Mouse (Mus musculus): ENCODE measurements at regions not wholly inside any gene's neighbourhood (a gene's known extent, or its start where the extent isn't known, plus 50 kb on each side); places are given as distances from the start of the nearest gene placed in this dataset.

DNA sequence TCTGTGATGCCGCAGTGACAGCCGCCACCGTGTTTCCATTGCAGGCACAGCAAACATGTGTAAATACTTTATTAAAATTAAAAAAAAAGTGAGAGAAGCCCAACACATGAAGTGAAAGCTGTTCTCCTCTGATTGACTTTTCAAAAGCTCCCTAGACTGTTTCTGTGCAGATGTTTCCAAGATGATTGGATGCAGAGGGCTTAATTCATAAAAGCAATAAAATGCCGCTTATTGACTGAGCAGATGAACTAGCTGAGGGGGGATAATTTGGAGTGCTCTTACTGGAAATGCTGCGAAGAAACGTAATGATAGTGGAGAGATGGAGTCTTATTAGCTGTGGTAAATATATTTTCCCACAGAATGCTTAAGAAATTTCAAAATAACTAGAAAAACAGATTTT, 170.4 kb downstream of the Rnf144a start:
- H3K27ac ChIP-seq, result no peak overlapping the region
- no peak for DNase-seq
- no peaks in the 10 kb centered on the region for H3K36me3 ChIP-seq (ENCODE audit: control insufficient read depth, insufficient read depth, low read length)
- no peak overlapping the region for H3K9ac ChIP-seq (ENCODE audit: low read depth, low read length)
- no peaks in the 10 kb centered on the region for H3K79me2 ChIP-seq (replicated peaks; ENCODE audit: control insufficient read depth, insufficient read depth, low read length)
- no peaks in the 10 kb centered on the region for H3K4me1 ChIP-seq (ENCODE audit: control insufficient read depth, insufficient read depth, low read length)
- 93% methylated on average over 6 of the region's 6 CpGs for WGBS
- intact Hi-C loops (cut with DNase I), result no loop called here
- no peak overlapping the region for H3K4me3 ChIP-seq
- TF ChIP-seq CTCF (IDR thresholded peaks at IDR 0.05) (no peak), EP300 (IDR thresholded peaks at IDR 0.05; ENCODE audit: insufficient read depth, low read depth, low read length) (no peak), POLR2A (IDR thresholded peaks at IDR 0.05; ENCODE audit: insufficient read depth, low read depth, low read length) (no peak)
- peaks cover 1% of the 10 kb centered on the region; the same call in 1 of the 2 replicates for H3K27me3 ChIP-seq (ENCODE audit: control insufficient read depth, insufficient read depth, low read length)

GRCm38 (mm10) chr12:26227557-26228020, 187.5 kb downstream of the Rnf144a start:
- WGBS, result 88% methylated on average over 15 of the region's 15 CpGs
- TF ChIP-seq POLR2A (IDR thresholded peaks at IDR 0.05; ENCODE audit: insufficient read depth, low read depth, low read length), result no peak
- TF ChIP-seq CTCF (IDR thresholded peaks at IDR 0.05), result no peak
- no peak for TF ChIP-seq EP300 (IDR thresholded peaks at IDR 0.05; ENCODE audit: insufficient read depth, low read depth, low read length)
- H3K4me1 ChIP-seq (ENCODE audit: control insufficient read depth, insufficient read depth, low read length), result no peaks in the 10 kb centered on the region
- no peaks in the 10 kb centered on the region for H3K27me3 ChIP-seq (ENCODE audit: control insufficient read depth, insufficient read depth, low read length)
- H3K4me3 ChIP-seq, result no peak overlapping the region
- intact Hi-C loops (cut with DNase I), result loop anchor here (5.0 kb wide), 1 partner anchor 1200 kb away; no protein-coding TSS in a partner anchor
- no peaks in the 10 kb centered on the region for H3K79me2 ChIP-seq (replicated peaks; ENCODE audit: control insufficient read depth, insufficient read depth, low read length)
- DNase-seq, result no peak
- H3K9ac ChIP-seq (ENCODE audit: low read depth, low read length), result no peak overlapping the region
- H3K27ac ChIP-seq, result no peak overlapping the region
- H3K36me3 ChIP-seq (ENCODE audit: control insufficient read depth, insufficient read depth, low read length), result no peaks in the 10 kb centered on the region

DNA sequence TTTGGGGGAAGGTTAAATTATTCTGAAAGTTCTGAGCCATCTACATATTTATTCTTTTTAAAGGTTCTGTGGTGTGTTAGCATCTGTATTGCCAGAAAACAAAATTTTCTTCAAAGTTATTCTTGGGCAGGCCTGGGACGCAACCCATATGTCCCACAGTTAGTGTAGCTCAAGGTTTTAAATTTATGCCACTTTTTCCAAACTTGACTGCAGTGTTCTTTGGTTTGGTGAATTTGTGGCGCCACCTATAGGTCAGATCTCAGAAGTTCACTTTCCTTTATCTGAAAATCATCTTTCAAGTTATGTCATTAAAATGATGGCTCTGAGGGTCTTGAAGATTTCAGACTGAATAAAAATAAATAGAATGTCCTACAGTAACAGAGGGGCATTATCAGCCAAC, 188.7 kb downstream of the Rnf144a start:
- H3K79me2 ChIP-seq (replicated peaks; ENCODE audit: control insufficient read depth, insufficient read depth, low read length), result no peaks in the 10 kb centered on the region
- H3K36me3 ChIP-seq (ENCODE audit: control insufficient read depth, insufficient read depth, low read length), result no peaks in the 10 kb centered on the region
- WGBS, result 13% methylated on average over 2 of the region's 2 CpGs
- no peak overlapping the region for H3K4me3 ChIP-seq
- no peaks in the 10 kb centered on the region for H3K4me1 ChIP-seq (ENCODE audit: control insufficient read depth, insufficient read depth, low read length)
- DNase-seq, result no peak
- intact Hi-C loops (cut with DNase I), result loop anchor here (5.0 kb wide), 1 partner anchor 1199 kb away; no protein-coding TSS in a partner anchor
- no peaks in the 10 kb centered on the region for H3K27me3 ChIP-seq (ENCODE audit: control insufficient read depth, insufficient read depth, low read length)
- H3K27ac ChIP-seq, result no peak overlapping the region
- TF ChIP-seq EP300 (IDR thresholded peaks at IDR 0.05; ENCODE audit: insufficient read depth, low read depth, low read length) (no peak), CTCF (IDR thresholded peaks at IDR 0.05) (peak; percentile 89)
- no peak overlapping the region for H3K9ac ChIP-seq (ENCODE audit: low read depth, low read length)

DNA sequence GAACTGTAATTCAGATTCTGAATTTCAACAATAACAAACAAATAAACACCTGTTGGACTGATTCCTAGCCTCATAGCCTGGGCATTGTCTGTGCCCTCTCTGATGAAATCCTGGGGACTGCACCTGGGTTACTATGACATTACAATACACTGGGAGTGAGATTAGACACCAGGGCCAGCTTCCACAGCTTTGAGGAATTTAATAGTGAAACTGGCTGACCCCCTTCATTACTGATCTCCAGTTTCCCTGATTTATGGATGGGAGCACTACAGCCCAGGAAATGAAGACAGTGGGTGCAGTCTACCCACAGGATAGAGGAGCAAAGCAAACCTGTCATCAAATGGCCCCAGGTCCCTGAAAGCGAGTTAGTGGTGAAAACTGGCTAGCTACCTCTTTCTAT, 202.6 kb downstream of the Rnf144a start:
- 76% methylated on average over 1 of the region's 1 CpGs for WGBS
- no peaks in the 10 kb centered on the region for H3K79me2 ChIP-seq (replicated peaks; ENCODE audit: control insufficient read depth, insufficient read depth, low read length)
- DNase-seq, result no peak
- intact Hi-C loops (cut with DNase I), result no loop called here
- H3K4me3 ChIP-seq, result no peak overlapping the region
- no peak overlapping the region for H3K27ac ChIP-seq
- H3K4me1 ChIP-seq (ENCODE audit: control insufficient read depth, insufficient read depth, low read length), result no peaks in the 10 kb centered on the region
- no peaks in the 10 kb centered on the region for H3K27me3 ChIP-seq (ENCODE audit: control insufficient read depth, insufficient read depth, low read length)
- no peak for TF ChIP-seq EP300 (IDR thresholded peaks at IDR 0.05; ENCODE audit: insufficient read depth, low read depth, low read length)
- TF ChIP-seq CTCF (IDR thresholded peaks at IDR 0.05), result no peak
- TF ChIP-seq POLR2A (IDR thresholded peaks at IDR 0.05; ENCODE audit: insufficient read depth, low read depth, low read length), result no peak
- no peak overlapping the region for H3K9ac ChIP-seq (ENCODE audit: low read depth, low read length)
- no peaks in the 10 kb centered on the region for H3K36me3 ChIP-seq (ENCODE audit: control insufficient read depth, insufficient read depth, low read length)

- Histone ChIP-seq H3K4me3 (no peak overlapping the region), H3K4me1 (ENCODE audit: control insufficient read depth, insufficient read depth, low read length) (no peaks in the 10 kb centered on the region), H3K9ac (ENCODE audit: low read depth, low read length) (no peak overlapping the region), H3K79me2 (replicated peaks; ENCODE audit: control insufficient read depth, insufficient read depth, low read length) (no peaks in the 10 kb centered on the region), H3K36me3 (ENCODE audit: control insufficient read depth, insufficient read depth, low read length) (no peaks in the 10 kb centered on the region), H3K27me3 (ENCODE audit: control insufficient read depth, insufficient read depth, low read length) (no peaks in the 10 kb centered on the region), H3K27ac (no peak overlapping the region)
- TF ChIP-seq POLR2A (IDR thresholded peaks at IDR 0.05; ENCODE audit: insufficient read depth, low read depth, low read length) (no peak), EP300 (IDR thresholded peaks at IDR 0.05; ENCODE audit: insufficient read depth, low read depth, low read length) (no peak), CTCF (IDR thresholded peaks at IDR 0.05) (no peak)
- 67% methylated on average over 10 of the region's 10 CpGs for WGBS
- intact Hi-C loops (cut with DNase I), result no loop called here
- no peak for DNase-seq
Measured at GRCm38 (mm10) chr12:26211423-26211822, 203.6 kb downstream of the Rnf144a start.

DNA sequence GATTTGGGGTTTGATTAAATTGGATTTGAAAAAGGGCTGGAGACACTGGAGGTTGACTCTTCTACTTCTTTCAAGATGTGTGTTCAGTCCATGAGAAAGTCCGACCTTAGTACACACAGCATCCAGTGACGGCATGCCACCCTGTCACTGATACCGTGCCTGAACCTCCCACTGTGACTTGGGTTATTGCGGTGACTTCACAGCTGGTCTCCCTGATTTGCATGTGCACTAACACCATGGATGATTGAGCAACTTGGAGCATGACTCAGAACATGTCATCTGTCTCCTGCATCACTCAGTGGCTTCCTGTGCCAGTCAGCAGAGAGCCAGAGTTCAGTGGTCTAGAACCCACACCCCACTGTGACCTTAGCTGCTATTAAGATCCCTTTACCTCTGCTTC, 208.3 kb downstream of the Rnf144a start:
- WGBS, result 84% methylated on average over 4 of the region's 4 CpGs
- no peaks in the 10 kb centered on the region for H3K36me3 ChIP-seq (ENCODE audit: control insufficient read depth, insufficient read depth, low read length)
- H3K4me1 ChIP-seq (ENCODE audit: control insufficient read depth, insufficient read depth, low read length), result no peaks in the 10 kb centered on the region
- TF ChIP-seq CTCF (IDR thresholded peaks at IDR 0.05) (no peak), EP300 (IDR thresholded peaks at IDR 0.05; ENCODE audit: insufficient read depth, low read depth, low read length) (no peak), POLR2A (IDR thresholded peaks at IDR 0.05; ENCODE audit: insufficient read depth, low read depth, low read length) (no peak)
- no peaks in the 10 kb centered on the region for H3K27me3 ChIP-seq (ENCODE audit: control insufficient read depth, insufficient read depth, low read length)
- DNase-seq, result no peak
- H3K9ac ChIP-seq (ENCODE audit: low read depth, low read length), result no peak overlapping the region
- H3K4me3 ChIP-seq, result no peak overlapping the region
- intact Hi-C loops (cut with DNase I), result no loop called here
- no peaks in the 10 kb centered on the region for H3K79me2 ChIP-seq (replicated peaks; ENCODE audit: control insufficient read depth, insufficient read depth, low read length)
- H3K27ac ChIP-seq, result no peak overlapping the region
